In genomic region chr2:93333241-93333816, GRCm38 (mm10) we compare ENCODE assay signal across 8 mouse cellular contexts. TPM values are rescaled to one million over a fixed set of nuclear protein-coding genes. Genes with fewer than 3 reads are reported as not detected.
A peak's percentile ranks its signal among the peaks of the same experiment; 100 is the strongest.
DNase-seq lines count a peak whose midpoint lies in the region; ATAC-seq and TF ChIP-seq lines count a peak whose summit lies in the region.

No protein-coding gene starts in this region.

- no peaks in the 10 kb centered on the region for H3K79me3 ChIP-seq in C2C12 (ENCODE audit: low read depth)

- no peak overlapping the region for H3K4me3 ChIP-seq in C2C12 (ENCODE audit: insufficient read depth, poor library complexity, severe bottlenecking)
- peak overlapping the region; percentile 100 for H3K4me3 ChIP-seq in brown adipose tissue, adult 24 weeks (ENCODE audit: insufficient read depth, low read depth, low read length)
- peak overlapping the region; percentile 81 for H3K4me3 ChIP-seq in heart, embryonic 13.5 days
- H3K4me3 ChIP-seq in kidney, postnatal 0 days (replicated peaks; ENCODE audit: low read depth, low read length) = peak overlapping the region; percentile 69
- H3K4me3 ChIP-seq in liver, embryonic 13.5 days (replicated peaks) = peak overlapping the region; percentile 70
- peak overlapping the region; percentile 67 for H3K4me3 ChIP-seq in stomach, embryonic 15.5 days (replicated peaks)

- peak overlapping the region; percentile 91 for H3K9ac ChIP-seq in heart, embryonic 13.5 days
- peak overlapping the region; percentile 78 for H3K9ac ChIP-seq in kidney, postnatal 0 days (ENCODE audit: low read depth, low read length)
- H3K9ac ChIP-seq in liver, embryonic 13.5 days = peak overlapping the region; percentile 72
- peak overlapping the region; percentile 54 for H3K9ac ChIP-seq in stomach, embryonic 15.5 days

- H3ac ChIP-seq in C2C12 (ENCODE audit: control insufficient read depth, insufficient read length, low read depth) = peak overlapping the region; percentile 36

- peak; percentile 89 for TF ChIP-seq CTCF in C2C12 (IDR thresholded peaks at IDR 0.05; ENCODE audit: control insufficient read depth, insufficient read depth, insufficient read length)
- peak; percentile 90 for TF ChIP-seq CTCF in kidney, postnatal 0 days (IDR thresholded peaks at IDR 0.05; ENCODE audit: low read depth)

- peak overlapping the region; percentile 95 for H3K27ac ChIP-seq in brown adipose tissue, adult 24 weeks (replicated peaks; ENCODE audit: low read depth, low read length)
- peak overlapping the region; percentile 90 for H3K27ac ChIP-seq in heart, embryonic 13.5 days (replicated peaks)
- peak overlapping the region; percentile 80 for H3K27ac ChIP-seq in kidney, postnatal 0 days
- H3K27ac ChIP-seq in liver, embryonic 13.5 days = peak overlapping the region; percentile 18; the same call in 1 of the 2 replicates
- H3K27ac ChIP-seq in stomach, embryonic 15.5 days = peak overlapping the region; percentile 75

- peak; percentile 92 for DNase-seq in kidney, postnatal 0 days (ENCODE audit: low spot score)
- peak; percentile 63 for DNase-seq in liver, embryonic 13.5 days
- peak; percentile 97 for DNase-seq in neural tube, embryonic 10.5 days (ENCODE audit: extremely low spot score, low spot score)

- under 1% methylated on average over 29 of the region's 29 CpGs for WGBS in heart, embryonic 13.5 days
- WGBS in kidney, postnatal 0 days = 1% methylated on average over 29 of the region's 29 CpGs
- 1% methylated on average over 29 of the region's 29 CpGs for WGBS in liver, embryonic 13.5 days (ENCODE audit: insufficient replicate concordance)
- 2% methylated on average over 29 of the region's 29 CpGs for WGBS in stomach, embryonic 15.5 days

- ATAC-seq in erythroid progenitor cell, adult 5-6 weeks (replicated peaks; ENCODE audit: low FRiP score, poor library complexity, severe bottlenecking) = 0 out of 2 replicates have a peak, but pooled peaks have one; percentile 34
- peak; percentile 45 for ATAC-seq in heart, embryonic 13.5 days (ENCODE audit: extremely low read depth, insufficient number of reproducible peaks, low FRiP score, low TSS enrichment)
- peak; percentile 65 for ATAC-seq in kidney, postnatal 0 days (replicated peaks; ENCODE audit: low FRiP score, low read depth)
- ATAC-seq in liver, embryonic 13.5 days (ENCODE audit: low read depth) = peak; percentile 9; the same call in 1 of the 2 replicates
- ATAC-seq in stomach, embryonic 15.5 days (ENCODE audit: insufficient read depth, low FRiP score, low read depth) = peak; percentile 59; the same call in 1 of the 2 replicates

- H3K79me2 ChIP-seq in C2C12 (ENCODE audit: control insufficient read depth, insufficient read depth) = no peaks in the 10 kb centered on the region

- no peaks in the 10 kb centered on the region for H3K36me3 ChIP-seq in C2C12 (ENCODE audit: control insufficient read depth, insufficient read depth)
- H3K36me3 ChIP-seq in heart, embryonic 13.5 days = 0 out of 2 replicates have a peak, but pooled peaks cover 3% of the 10 kb centered on the region
- no peaks in the 10 kb centered on the region for H3K36me3 ChIP-seq in kidney, postnatal 0 days (ENCODE audit: insufficient read depth, low read length)
- no peaks in the 10 kb centered on the region for H3K36me3 ChIP-seq in liver, embryonic 13.5 days
- H3K36me3 ChIP-seq in stomach, embryonic 15.5 days = no peaks in the 10 kb centered on the region

- H3K27me3 ChIP-seq in C2C12 (ENCODE audit: control insufficient read depth, insufficient read depth, insufficient read length) = peaks cover 38% of the 10 kb centered on the region
- H3K27me3 ChIP-seq in heart, embryonic 13.5 days (replicated peaks) = no peaks in the 10 kb centered on the region
- no peaks in the 10 kb centered on the region for H3K27me3 ChIP-seq in kidney, postnatal 0 days (ENCODE audit: insufficient read depth, low read length)
- peaks cover 39% of the 10 kb centered on the region for H3K27me3 ChIP-seq in liver, embryonic 13.5 days
- no peaks in the 10 kb centered on the region for H3K27me3 ChIP-seq in stomach, embryonic 15.5 days (replicated peaks)

- H3K4me1 ChIP-seq in brown adipose tissue, adult 24 weeks (ENCODE audit: control insufficient read depth, insufficient read depth, insufficient read length, low read length) = peaks cover 34% of the 10 kb centered on the region
- peaks cover 62% of the 10 kb centered on the region for H3K4me1 ChIP-seq in heart, embryonic 13.5 days
- 0 out of 2 replicates have a peak, but pooled peaks cover 13% of the 10 kb centered on the region for H3K4me1 ChIP-seq in kidney, postnatal 0 days (replicated peaks; ENCODE audit: insufficient read depth, low read length)
- peaks cover 23% of the 10 kb centered on the region for H3K4me1 ChIP-seq in liver, embryonic 13.5 days (replicated peaks)
- 0 out of 2 replicates have a peak, but pooled peaks cover 12% of the 10 kb centered on the region for H3K4me1 ChIP-seq in stomach, embryonic 15.5 days

- H3K4me2 ChIP-seq in heart, embryonic 13.5 days = peak overlapping the region; percentile 95
- peak overlapping the region; percentile 97 for H3K4me2 ChIP-seq in kidney, postnatal 0 days (ENCODE audit: low read length)
- H3K4me2 ChIP-seq in liver, embryonic 13.5 days = peak overlapping the region; percentile 99
- H3K4me2 ChIP-seq in stomach, embryonic 15.5 days = peak overlapping the region; percentile 99

- no peaks in the 10 kb centered on the region for H3K9me3 ChIP-seq in heart, embryonic 13.5 days
- no peaks in the 10 kb centered on the region for H3K9me3 ChIP-seq in kidney, postnatal 0 days (replicated peaks; ENCODE audit: low read length)
- no peaks in the 10 kb centered on the region for H3K9me3 ChIP-seq in liver, embryonic 13.5 days (replicated peaks)
- H3K9me3 ChIP-seq in stomach, embryonic 15.5 days = no peaks in the 10 kb centered on the region

TF ChIP-seq in C2C12, 6 proteins besides CTCF, POLR2A, EP300 and RAD21:
- TF ChIP-seq CEBPB (IDR thresholded peaks at IDR 0.05; ENCODE audit: low read depth) (no peak), MYOG (IDR thresholded peaks at IDR 0.05; ENCODE audit: control insufficient read depth, extremely low read depth, insufficient read length) (no peak), MAX (IDR thresholded peaks at IDR 0.05) (no peak), USF1 (IDR thresholded peaks at IDR 0.05; ENCODE audit: low read depth) (no peak), FOSL1 (IDR thresholded peaks at IDR 0.05; ENCODE audit: insufficient read depth, low read length, poor library complexity, severe bottlenecking) (no peak), MYOD1 (IDR thresholded peaks at IDR 0.05; ENCODE audit: control insufficient read depth, insufficient read length, low read depth) (no peak)
TF ChIP-seq in C2C12: peak in this region for 0.

RNA-seq across cellular contexts. Expression of gene Tspan18, which starts 1.0 kb away (rescaled TPM):
- 0.06 TPM for polyA plus RNA-seq in C2C12 (2012; fragmentation: generic; extraction: Trizol)
- polyA plus RNA-seq in brown adipose tissue, adult 24 weeks (2012; ENCODE audit: insufficient read depth, insufficient read length, missing spikeins) = 136 and 163 TPM in 2 replicates
- 2.2 TPM in 1 of 2 replicates, not detected in the other for total RNA-seq in erythroid progenitor cell, adult 5-6 weeks (2015; ENCODE audit: low replicate concordance)
- 0.61 and 0.64 TPM in 2 replicates for total RNA-seq in erythroid progenitor cell, adult 5-6 weeks (2017; ENCODE audit: low replicate concordance)
- 41.7 and 43.2 TPM in 2 replicates for polyA plus RNA-seq in heart, embryonic 13.5 days (2015; fragmentation: Nextera tagmentation; extraction: Ambion mirVana)
- 26.4 and 29.2 TPM in 2 replicates for polyA plus RNA-seq in kidney, postnatal 0 days (2015; fragmentation: Nextera tagmentation; extraction: Ambion mirVana)
- polyA plus RNA-seq in liver, embryonic 13.5 days (2015; fragmentation: Nextera tagmentation; extraction: Ambion mirVana) = 3.7 and 3.9 TPM in 2 replicates
- polyA plus RNA-seq in stomach, embryonic 15.5 days (2015; fragmentation: Nextera tagmentation; extraction: Ambion mirVana) = 20.0 and 20.8 TPM in 2 replicates

Comparison
In these comparisons a context has a peak if more than half of its experiments do, and no peak if none do; other contexts are left out.
1. H3K27ac ChIP-seq: peak in every context shown above with its lines; median percentile 95 in brown adipose tissue, adult 24 weeks; 90 in heart, embryonic 13.5 days; 80 in kidney, postnatal 0 days; 75 in stomach, embryonic 15.5 days; 18 in liver, embryonic 13.5 days.
2. ATAC-seq: peak in every context shown above with its lines; median percentile 65 in kidney, postnatal 0 days; 59 in stomach, embryonic 15.5 days; 45 in heart, embryonic 13.5 days; 34 in erythroid progenitor cell, adult 5-6 weeks; 9 in liver, embryonic 13.5 days.